Mouse (Mus musculus): ENCODE measurements around the gene Mfsd6. TPM values are rescaled to one million over a fixed set of nuclear protein-coding genes. Genes with fewer than 3 reads are reported as not detected.
"Not testable (repeated sequence)": the region's sequence is repeated elsewhere in the genome, so short reads cannot be mapped to it uniquely, and the experiment has no call there.

The Mfsd6 gene
- total RNA-seq, 1 experiment from 2014 or later = 21.1 TPM

GRCm38 (mm10) chr1:52708745-52709144, 18.5 kb downstream of the Mfsd6 start:
- no peak for DNase-seq

DNA sequence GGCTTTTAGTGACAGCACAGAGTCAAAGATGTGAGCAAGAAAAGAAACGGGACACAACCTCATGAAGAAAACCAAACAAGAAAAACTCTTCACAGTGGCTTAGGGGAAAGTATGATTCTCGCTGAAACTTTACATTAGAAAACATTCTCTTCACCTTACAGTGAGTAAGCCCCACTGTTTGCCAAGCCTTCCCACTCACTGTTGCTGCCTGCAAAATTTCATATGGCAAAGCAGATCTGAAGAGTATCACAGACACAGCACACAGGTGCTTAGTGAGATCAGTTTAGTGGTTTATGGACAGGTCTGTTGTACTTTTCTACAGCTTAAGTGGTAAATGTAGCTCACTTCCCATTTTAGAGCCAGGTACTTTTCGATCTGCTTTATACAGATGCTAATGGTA, 20.2 kb downstream of the Mfsd6 start:
- no peak for DNase-seq

DNA sequence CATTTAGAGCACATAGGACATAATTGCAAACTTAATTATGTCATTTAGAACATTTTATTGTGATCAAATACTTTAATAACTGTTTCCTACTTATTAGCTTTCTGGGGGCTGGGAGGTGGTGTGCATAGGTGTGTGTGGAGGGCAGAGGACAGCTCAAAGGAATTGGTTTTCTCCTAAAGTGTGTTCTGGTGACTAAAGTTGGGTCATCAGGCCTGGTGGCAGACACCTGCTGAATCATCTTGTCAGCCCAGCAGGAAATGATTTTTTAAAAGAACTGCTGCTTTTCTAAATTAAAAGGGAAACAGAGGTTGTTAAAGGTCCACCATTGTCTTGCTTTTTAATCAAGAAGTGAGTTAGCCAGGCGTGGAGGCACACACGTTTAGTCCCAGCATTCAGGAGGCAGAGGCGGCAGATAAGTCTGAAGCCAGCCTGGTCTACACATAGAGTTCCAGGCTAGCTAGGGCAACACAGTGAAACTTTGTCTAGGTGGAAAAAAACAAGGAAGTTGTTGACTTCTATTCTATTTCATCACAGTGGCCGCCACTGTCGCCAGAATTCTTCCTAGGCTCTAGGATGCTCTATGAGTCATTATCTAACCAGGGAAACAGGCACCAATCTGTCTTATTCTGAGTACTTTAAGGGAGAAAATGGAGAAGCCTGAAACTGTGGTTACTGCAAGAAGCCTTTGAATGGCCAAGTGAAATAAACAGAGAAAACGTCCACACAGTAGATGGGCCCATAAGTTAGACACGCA, 24.3 kb downstream of the Mfsd6 start:
- no peak for DNase-seq

DNA sequence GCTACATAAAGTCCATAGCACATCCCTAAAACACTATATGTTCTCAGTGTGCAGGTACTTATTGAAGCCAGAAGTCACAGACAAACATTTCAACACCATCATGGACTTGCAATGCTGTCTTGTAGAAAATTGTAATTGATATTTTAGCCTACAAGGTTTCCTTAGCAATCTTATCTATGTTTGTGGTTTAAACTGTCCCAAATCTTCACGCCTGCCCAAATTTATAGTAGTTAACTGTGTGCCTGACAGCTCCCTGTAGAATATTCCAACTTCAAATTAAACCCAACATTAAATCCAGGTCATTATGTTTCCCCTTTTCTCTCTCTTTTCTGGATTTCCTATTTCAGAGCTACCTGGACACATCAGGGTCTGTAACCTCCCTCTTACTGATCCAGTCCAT, 25.3 kb downstream of the Mfsd6 start:
- no peak for DNase-seq

GRCm38 (mm10) chr1:52694456-52694855, 32.8 kb downstream of the Mfsd6 start:
- not testable (repeated sequence) for DNase-seq

DNA sequence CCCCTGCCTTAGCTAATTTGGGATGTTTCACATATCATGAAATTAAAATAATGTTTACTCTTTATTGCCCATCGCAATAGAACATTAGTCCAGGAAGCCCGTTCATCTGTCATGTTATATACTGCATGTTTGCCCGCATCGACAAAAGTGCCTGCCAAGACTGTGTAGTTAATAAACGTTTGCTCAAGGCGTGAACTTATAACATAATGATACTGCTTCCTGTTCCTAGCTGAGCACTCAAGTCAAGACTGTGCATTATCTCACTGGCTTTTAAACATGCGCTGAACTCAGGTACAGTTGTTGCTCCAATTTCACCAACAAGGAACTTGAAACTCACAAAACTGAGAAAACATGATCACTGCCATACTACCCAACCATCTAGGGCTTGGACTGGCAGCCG, 39.6 kb downstream of the Mfsd6 start:
- no peak for DNase-seq

GRCm38 (mm10) chr1:52683550-52683949, 43.7 kb downstream of the Mfsd6 start:
- no peak for DNase-seq

- DNase-seq = peak; percentile 45
Observed at GRCm38 (mm10) chr1:52676621-52677020, 50.6 kb downstream of the Mfsd6 start.

GRCm38 (mm10) chr1:52675561-52676551, 51.4 kb downstream of the Mfsd6 start:
- no peak for DNase-seq

GRCm38 (mm10) chr1:52669931-52670330, 57.3 kb downstream of the Mfsd6 start:
- DNase-seq = no peak

DNA sequence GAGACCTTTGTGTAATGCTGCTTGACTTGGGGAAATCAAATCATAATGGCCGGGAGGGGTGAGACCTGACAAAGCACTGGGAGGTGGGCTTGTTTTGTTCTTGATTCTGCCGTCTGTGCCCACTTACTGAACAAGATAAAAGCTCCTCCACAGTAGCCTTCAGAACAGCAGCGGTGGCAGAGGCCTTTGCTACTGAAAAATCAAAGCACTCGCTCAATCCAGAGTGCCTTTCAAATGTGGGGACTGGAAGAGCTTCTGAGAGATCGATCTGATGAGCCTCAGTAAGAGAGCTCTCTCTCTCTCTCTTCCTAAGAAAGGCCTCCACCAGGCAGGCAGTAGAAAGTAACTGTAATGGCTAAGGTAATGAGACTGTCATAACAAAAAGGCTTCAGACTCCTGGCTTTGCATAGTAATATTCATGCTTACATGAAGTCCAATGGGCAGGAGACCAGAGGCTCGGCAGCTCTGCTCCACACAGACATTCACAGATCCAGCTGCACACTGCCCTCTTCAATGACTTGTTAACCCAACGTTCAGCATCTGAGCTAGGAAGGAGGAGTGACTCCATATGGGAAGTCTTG, 58.4 kb downstream of the Mfsd6 start:
- DNase-seq = no peak

DNA sequence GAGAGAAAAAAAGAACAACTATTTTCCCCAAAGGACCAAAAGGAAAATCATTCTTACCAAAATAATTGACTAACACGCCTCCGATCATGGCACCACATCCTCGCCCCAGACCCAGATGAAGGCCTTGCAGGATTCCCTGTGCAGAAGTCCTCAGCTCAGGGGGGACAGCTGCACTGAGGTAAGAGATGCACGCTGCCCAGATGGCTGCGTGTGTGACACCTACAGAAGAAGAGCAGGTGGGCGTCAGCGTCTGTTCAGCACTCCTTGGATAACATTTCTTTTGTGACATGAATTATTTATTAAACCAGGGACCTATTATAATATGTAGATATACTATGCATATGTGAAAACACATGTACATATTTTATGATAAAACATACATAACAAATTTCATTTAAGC, 64.0 kb downstream of the Mfsd6 start:
- DNase-seq = no peak

- DNase-seq = no peak
Observed at GRCm38 (mm10) chr1:52660765-52661164, 66.5 kb downstream of the Mfsd6 start.

DNA sequence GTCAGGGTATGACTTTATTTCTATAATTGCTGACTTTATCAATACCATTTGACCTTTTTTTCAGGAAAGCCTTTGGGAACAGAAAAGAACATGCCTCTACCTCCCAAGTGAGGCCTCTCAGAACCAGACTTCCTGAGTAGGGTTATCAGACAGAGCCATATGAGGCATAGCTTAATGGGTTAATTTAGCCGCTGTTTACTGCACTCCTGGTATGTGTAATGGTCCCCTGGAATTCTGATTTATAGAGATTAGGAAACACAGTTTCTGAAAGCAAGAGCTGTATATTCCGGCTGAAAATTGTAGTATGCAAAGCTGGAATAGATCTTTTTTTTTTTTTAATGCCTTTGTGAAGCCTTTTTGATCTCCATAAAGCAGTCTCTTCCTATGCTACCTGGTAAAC, 67.0 kb downstream of the Mfsd6 start:
- no peak for DNase-seq

GRCm38 (mm10) chr1:52658160-52658559, 69.1 kb downstream of the Mfsd6 start:
- no peak for DNase-seq

GRCm38 (mm10) chr1:52655153-52655552, 72.1 kb downstream of the Mfsd6 start:
- DNase-seq = no peak

DNA sequence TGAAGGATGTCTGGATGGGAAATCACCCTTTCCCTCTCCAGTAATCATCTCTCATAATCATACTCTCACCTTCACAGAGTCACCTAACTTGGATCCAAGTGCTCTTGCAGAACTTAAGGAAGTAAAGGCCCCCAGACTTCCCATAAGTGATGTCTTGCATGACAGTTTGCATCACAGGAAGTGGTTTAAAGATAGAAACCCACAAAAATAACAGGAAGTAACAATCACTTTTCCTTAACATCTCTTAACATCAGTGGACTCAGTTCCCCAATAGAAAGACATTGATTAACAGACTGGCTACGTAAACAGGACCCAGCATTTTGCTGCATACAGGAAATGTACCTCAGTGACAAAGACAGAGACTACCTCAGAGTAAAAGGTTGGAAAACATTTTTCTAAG, 73.9 kb downstream of the Mfsd6 start:
- no peak for DNase-seq

DNA sequence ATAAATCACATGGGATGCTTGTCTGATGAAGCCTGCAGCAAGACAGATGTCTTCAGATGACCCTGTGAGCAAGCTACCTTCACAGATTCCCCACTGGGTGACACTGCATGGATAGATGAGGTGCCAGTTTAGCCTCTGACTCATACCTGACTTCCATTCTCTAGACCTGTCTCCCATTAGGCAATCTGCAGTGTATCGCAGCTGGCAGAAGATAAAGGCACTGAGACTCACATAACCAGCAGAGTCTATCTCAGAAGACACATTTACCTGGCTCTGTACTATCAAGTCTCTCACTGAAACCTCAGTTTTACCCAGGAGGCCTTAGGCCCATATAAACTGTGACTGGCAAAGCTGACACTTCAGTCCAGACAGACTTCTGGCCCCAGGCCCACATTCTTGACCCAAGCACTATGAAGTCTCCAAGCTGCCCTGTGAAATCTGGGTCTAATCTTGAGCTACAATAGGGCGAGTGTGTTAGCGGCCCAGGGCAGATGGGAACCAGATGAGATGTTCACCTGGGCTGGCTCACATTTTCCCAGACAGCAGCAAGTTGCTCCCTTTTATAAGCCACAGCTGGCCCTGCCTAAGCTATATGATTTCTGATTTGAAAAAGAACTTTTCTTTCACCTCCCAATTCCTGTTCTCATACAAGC, 74.5 kb downstream of the Mfsd6 start:
- no peak for DNase-seq

- DNase-seq = no peak
Observed at GRCm38 (mm10) chr1:52650066-52650465, 77.2 kb downstream of the Mfsd6 start.

DNA sequence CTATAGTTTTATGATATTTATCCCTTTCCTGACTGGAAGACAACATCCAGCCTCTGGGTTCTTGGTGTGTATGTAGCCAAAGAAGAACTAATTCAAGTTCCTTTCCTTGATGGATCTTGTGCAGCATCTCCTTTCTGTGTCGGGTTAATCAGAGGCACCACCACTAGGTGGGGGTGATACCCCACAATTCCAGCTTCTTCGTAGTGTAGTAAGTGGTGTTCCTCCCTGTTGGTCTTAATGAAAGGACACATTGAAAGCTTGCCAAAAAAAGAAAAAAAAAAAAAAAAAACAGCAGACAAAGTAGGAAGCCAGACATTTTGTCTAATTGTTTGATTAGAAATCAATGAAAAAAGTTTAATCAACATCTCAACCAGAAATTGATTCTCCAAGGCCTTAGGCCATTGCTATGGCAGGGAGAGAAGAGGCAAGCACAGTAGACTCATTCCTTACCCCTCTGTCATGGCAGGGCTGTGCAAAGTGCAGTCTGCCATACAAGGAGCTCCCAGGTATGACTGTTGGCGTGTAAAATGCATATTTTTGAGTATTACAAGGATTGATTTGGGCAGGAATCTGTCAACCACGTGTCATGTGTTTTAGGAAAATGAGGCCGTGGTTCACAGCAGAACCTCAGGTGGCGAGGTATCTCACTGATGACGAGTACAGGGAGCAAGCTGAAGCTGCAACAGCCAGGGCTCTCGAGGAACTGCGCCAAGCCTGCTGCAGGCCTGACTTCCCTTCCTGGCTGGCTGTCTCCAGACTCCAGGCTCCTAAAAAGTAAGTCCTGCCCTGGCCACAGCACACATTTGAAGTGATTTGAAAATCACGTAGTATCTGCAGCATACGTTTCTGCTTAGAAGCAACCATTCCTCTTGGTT, 78.9 kb downstream of the Mfsd6 start:
- DNase-seq = peak; percentile 65

DNA sequence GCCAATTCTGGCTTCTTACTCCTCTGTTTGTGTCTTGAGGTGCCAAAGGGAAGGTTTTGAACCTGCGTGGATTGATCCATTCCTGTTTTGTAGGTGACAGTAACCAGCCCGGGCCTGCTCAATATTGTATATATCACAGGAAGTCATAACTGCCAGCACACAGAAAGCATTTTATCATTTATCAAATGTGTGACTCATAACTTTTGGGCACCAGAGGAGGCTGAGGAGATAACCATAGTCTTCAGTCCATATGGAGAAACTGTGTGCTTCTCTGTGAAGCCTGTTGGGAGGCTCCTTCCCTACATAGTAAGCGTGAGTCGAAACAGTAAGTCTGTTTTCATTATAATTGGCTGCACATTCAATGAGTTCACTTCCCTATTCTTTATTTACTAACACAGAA, 86.5 kb downstream of the Mfsd6 start:
- no peak for DNase-seq
